Mouse (Mus musculus) neural tube, embryonic 10.5 days (tissue): ENCODE data around the gene Apoh.

Experiments used
- DNase-seq: peaks from one replicate; pipeline ENCODE4 v3.0.0-alpha.2; 2017; ENCODE audit warnings: low spot score; ENCODE audit errors: extremely low spot score

Gene Apoh

DNA sequence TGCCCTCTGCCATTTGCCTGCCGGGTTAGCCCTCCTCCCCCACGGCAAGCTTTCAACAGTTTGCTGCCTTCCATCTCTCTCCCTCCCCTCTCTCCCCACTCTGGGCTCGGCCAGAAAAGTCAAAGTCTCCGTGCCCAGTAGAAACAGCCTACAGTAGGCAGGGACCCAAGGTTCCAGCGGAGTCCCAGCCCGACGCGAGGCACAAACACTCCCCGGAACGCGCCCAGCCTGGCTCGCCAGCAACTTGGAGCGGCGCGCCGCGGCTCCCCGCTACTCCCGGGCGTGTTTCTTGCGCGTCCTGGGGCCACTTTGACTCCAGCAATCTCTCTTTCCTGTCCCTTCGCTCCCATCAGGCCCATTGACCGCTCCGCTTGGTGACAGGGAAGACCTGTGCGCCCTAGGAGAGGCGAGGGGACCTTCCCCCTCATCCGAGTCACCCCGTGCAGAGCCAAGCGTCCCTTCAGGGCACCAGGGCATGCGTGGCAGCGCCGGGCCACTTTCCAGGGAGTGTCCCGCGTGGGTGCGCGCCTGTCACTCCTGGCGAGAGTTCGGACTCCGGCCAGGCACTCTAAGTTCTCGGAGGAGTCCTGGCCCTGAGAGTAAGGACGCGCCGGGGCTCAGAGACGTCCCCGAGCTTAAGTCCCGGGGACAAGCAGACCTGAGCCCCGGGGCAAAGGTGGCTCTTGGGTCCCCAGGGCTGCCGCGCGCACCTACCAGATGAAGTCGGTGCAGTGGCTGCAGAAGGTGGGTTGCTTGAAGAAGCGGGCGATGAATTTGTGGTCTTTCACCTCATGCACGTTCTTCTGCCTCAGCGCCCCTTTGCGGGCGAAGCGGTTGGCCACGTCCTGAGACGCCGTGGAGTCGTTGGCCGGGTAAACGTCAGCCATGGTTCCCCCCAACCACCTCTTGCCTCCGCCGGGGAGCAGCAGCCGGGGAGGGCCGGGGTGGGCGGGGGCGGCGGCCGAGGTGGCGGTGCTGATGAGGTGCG is at the start of gene Apoh:
Gene Apoh, plus strand, starts transcription at position 574 of the 988 bp plus-strand sequence.
- peak; percentile 66 for DNase-seq

DNA sequence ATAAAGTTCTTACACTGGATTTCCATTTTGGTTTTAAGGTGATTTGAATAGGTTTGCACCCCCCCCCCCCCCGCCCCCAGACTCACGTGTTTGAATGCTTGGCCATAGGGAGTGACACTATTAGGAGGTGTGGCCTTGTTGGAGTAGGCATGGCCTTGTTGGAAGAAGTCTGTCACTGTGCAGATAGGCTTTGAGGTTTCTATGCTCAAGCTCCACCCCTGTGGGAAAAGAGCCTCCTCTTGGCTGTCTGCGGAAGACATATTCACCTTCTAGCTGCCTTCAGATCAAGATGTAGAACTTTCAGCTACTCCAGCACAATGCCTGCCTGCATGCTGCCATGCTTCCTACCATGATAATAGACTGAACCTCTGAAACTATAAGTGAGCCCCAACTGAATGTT is 49.3 kb upstream of the Apoh start:
- no peak for DNase-seq

DNA sequence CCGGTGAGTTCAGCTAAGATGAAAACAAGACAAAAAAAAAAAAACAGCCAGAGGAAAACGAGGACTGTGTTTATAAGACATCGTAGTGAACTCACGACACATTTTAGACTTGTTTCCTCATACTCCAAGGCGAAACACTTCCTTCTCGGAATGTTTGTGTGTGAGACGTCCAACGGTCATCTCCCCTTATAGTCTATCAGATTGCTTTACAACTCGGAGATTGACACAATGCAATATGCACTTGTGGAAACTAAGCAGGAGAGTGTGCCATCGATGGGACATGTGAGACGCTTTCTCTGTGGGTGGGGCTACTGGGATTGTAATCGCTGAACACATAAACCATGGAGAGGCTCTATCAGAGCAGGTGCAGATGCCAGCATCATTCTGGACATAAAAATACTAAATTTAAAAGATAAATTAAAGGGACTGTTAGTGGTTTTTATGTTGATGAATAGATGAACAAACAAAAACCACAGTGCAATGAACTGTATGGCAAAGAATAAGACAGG is 48.8 kb upstream of the Apoh start:
- no peak for DNase-seq

DNA sequence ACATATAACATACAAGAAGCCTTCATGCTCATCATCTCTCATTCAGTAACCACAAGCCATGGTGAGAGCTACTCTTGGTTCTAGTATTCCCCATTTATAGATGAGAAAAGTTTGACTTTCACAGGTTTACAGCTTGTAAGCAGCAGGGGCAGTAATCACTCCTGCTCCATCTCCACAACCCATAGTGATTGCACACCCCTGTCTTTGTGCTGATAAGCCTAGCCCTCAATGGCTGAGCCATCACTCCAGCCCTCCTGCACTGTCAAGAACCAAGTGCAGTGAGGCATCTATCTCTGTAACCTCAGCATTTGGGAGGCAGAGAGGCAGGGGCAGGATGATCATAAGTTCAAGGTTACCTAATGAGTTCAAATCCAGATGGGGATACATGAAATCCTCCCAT is 47.8 kb upstream of the Apoh start:
- no peak for DNase-seq

DNA sequence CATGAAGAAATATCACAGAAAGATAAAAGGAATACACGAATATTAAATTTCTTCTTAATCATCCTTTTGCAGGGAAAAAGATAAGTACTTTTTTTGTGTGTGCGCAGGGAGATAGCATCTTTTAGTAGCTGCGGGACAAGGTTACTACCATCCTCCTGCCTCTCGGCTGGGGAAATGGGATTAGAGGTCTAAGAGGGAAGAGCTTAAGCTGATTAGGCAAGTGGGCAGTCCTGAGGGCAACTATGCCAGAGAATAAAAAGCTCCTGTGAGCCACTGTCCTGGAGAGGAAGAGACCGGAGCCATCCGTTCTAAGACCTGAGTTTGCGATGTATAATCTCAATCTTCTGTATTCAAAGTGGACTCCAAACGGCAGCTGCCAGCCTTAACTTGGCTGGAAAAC is 45.2 kb upstream of the Apoh start:
- DNase-seq: no peak

DNA sequence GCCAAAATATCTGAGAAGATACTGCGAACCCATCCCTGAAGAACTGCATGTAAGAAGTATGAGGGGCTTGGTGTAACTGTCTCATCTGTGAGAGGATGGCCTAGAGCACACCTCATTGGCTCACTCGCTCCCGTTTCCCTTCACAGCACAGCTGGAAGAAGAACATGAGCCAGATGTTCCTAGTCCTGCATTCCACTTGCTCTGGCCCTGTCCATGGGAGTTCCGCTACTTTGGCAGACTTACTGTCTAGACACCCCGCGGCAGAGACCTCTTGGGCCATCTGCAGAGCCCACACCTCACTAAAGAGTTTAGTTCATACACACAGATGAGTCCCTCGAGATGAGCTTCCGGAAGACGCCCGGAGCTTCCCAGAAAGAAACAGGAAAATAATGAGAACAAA is 43.2 kb upstream of the Apoh start:
- no peak for DNase-seq

DNA sequence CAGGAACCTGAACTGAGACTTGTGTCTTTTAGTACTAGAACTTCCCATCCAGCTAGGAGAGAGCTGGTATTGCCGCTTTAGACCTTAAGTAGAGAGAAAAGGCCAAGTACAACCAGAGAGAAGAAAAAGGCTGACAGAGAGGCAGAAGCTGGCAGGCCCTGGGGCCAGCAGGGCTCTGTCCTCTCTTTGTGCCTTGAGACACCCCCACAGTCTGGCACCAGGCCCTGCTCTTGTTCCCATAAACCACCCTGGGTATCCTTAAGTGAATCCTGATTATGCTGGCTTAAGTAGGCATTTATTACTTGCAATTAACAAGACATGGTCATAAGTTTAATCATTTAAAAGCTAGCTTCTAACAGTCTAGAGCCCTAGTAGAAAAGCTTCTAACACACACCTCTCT is 42.7 kb upstream of the Apoh start:
- DNase-seq: no peak

DNA sequence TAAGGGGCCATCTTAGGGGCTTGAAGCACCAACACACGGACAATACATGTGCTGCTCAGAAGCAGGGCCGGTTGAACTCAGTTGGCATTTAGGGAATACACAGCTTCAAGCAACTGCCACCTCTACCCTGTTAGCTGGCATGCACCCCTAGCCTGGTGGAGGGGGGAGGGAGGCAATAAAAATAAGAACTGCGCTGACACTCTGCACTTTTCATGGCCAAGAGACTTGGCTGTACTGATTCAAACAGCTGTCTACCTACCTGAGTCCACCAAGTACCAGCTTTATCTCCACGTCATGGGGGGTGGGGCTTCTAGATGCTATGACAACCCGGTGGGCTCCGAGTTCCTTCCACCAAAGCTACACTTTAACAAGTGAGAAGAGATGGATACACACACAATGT is 42.1 kb upstream of the Apoh start:
- no peak for DNase-seq

DNA sequence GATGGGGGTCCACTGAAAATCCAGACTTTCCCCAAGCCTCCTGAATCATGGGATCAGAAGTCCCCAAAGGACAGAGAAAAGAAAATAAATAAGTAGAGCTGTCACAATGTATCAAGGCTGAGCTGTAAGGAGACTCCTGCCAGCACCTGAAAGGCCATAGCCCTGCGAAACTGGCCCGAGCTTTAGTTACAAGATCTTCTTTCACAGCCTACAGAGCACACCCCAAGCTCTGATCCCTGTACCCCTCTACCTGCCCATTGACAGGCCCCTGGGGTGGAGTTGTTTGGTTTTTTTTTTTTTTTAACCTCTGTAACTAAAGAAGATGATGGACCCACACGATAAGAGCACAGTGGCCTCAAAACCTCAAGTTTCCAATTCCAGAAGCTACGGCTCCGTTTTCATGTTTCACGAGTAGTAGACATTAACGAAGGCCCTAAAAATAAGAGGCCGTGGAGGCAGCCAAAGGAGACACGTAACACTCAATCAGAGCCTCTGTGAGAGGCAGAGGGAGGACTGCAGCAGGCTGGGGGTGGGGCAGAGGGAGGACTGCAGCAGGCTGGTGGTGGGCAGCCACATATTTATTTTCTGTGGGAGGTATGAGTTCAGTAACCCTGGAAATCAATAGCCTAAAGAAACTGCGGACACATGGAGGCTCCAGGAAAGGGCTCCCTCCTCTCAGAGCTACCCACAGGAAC is 41.2 kb upstream of the Apoh start:
- DNase-seq: no peak

DNA sequence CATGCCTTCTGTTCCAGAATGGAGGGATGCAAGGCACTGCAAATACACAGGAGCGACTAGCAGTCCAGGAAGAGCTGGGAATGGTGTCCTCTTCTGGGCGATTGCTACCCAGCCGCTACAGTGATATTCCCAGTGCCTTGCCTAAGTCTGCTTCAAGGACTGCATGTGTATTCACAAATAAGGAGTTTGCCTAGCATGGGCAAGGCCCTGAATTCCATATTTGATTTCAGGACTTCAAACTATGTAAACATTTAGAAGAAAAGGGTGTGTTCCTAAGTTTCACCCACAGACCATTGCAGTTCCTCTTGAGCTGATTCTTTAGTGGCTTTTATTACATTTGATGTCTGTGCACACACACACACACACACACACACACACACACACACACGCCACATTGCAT is 39.4 kb upstream of the Apoh start:
- DNase-seq: no peak

DNA sequence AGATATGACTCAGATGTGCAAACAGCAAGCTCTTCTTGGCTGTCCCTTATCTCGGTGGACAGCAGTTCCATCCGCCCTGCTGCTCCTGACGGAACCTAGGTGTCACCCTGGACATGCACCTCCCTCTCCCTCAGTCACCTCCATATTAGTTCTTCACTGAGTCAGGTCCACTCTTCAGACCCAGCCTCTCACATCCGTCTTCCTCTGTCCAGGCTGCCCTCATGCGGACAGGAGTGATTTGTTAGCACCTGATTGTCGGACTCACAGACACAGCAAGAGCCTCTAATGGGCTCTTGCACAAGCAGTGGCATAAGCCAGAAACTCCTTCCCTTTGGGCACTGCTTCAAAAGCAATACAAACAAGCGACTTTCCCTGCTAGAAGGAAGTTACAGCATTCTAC is 35.9 kb upstream of the Apoh start:
- DNase-seq: no peak

DNA sequence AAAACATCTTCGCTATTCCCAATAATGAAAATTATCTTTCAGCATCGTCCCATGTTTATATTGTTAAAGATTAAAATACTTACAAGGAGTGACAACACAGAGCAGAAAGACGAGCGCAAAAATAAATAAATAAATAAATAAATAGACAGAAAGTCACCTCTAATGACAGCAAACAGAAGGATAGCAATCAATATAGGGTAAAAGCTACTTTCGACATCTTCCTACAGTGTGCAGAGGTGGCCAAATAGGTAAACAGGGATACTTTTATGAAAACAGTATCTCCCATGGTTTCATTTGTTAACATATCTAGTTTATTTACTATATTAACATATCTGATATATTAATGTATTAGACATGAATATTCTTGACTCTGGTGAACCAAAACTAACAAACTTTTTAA is 34.9 kb upstream of the Apoh start:
- DNase-seq: no peak

DNA sequence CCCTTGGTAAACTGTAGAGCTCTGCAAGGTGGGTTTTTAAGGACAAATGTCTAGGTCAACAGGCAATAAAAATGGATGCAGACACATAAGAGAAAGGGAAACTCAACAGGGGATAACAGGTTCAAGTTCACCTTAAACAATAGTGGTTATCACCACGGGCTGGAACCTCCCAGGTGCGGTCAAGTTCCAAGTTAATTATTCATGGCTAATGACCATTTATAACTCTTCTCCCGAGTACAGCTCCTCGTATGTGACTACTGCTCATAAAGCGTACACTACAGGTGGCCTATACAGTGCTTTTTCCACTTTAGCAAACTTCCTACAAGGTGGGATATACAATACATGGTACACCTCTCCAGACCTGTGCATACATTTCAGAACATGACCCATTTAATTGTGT is 33.4 kb upstream of the Apoh start:
- no peak for DNase-seq

DNA sequence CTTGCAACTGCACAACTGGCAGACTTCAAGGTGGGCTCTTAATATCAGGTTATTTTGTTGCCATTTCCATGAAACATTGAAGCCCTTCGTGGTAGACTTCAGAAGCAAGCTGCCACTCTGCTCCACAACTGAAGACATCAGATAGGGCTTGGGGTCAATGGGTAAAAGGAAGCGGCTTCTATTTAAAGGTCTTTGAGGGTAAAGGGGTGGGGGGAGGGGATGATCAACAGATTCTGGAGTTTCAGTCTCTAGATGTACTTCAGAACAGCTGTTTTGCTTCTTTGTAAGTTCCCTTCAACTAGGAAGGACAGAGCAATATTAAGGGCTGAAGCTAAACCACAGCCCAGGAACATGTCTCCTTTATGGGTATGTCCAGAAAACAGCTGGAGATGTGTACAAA is 31.2 kb upstream of the Apoh start:
- DNase-seq: no peak

DNA sequence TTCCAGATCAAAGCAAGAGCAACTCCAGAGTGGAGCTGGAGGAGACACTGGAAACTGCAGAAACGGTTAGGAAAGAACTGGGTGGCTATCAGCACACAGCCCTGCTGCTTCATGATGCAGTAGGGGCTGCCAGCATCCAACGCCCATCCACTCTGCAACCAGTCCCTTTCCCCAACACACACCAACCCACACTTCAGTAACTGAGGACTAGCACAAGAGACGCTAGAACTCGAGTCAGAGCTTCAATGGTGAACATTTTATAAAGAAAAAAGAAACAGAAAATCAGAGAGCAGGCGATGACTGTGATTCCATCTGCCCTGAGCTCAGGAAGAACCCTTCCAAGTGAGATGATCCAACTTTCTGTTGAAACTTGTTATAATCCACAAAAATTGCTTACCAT is 30.6 kb upstream of the Apoh start:
- DNase-seq: no peak

DNA sequence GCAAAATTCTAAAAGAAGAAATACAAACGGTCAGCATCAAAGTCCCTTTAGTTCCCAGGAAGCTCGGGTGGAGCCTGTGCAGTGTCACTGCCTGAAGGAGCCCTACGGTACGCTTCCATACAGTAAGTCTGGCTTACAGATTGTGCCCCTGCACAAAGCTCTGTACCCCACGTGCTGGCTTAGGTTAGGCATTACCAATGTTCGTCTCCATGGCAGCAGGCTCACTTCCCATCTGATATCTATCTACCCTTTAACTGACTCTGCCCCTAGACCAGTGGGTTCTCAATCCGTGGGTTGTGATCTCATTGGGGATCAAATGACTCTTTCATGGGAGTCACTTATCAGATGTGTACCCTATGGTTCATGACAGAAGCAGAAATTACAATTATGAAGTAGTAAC is 27.4 kb upstream of the Apoh start:
- no peak for DNase-seq

DNA sequence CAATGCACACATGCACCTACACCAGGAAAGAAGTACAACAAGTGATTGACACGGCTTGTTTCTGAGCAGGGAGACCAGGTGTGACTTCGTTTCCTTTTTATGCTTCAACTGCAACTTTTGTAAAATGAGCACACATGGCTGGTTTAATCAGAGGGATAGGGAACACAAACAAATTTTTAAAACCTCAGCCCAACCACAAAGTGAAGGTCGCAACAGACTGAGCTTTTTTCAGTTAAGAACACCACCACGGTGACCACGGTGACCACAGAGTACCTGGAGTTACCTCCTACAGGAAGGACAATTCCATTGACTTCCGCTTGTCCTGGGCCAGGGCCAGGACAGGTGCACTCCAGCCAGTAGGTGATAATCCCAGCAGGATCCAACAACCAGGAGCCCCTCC is 25.3 kb upstream of the Apoh start:
- no peak for DNase-seq

DNA sequence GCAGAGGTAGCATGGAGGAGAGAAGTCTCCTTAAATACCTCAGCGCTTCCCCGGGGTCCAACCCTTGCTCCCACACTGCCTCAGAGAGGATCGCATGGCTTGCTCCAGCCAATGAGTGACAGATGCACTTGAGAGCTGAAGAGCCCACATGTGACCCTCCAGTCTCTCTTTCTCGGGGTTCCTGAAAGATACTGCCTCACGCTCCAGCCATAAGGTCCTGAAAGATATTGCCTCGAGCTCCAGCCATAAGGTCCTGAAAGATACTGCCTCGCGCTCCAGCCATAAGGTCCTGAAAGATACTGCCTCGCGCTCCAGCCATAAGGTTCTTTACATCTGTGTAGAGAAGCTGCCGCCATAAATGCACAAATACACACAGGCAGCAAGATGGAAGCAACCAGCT is 24.0 kb upstream of the Apoh start:
- DNase-seq: no peak

DNA sequence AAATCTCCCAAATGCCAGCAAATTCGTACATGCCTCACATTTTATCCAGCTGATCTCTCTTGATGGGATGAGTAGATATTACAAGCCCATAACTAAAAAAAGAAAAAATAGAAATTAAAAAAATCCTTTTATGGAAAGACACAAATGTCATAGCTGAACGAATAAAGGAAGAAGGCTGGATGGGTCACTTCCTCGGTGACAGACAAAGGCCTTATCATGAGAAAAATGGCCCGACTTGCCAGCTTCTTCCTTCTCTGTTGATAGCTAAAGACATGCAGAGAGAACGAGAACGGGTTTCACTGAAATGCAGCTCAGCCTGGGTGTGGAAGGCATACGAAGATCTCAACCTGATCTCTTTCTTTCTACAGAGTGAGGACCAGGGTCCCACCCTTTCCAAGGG is 22.6 kb upstream of the Apoh start:
- DNase-seq: no peak

DNA sequence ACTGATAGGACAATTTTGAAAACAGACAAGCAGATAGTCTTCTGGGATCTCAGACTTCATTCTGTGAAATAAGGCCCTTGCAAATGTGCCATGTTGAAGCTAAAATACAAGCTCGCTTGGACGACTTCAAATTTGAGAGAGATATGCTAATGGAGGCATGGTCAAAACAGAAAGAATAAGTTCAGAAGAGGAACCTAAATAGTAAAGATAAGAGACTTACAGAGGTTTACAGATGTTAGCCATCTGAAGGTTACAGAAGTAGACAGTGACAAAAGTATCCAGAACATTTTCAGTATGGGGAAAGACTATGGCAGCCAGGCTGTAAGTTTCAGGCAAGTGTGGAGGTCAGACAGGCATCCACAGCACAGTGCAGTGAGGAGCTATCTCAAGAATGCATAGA is 21.0 kb upstream of the Apoh start:
- no peak for DNase-seq

DNA sequence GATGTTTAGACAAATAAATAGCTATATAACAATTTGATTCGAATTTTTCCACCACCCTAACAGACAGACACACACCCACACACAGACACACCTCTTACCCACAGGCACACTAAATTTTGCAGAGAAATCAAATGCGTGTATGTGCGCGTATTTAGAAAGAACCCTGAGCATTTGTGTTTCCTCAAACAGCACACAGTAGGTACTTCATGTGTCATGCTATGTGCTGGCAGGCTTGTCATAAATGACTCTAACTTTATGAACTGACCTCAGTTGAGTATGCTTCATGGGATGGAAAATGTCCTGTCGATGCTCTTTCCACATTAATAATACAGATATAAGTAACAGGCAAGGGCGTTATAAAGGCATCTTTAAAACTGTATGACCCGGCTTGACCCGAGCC is 17.2 kb upstream of the Apoh start:
- no peak for DNase-seq

DNA sequence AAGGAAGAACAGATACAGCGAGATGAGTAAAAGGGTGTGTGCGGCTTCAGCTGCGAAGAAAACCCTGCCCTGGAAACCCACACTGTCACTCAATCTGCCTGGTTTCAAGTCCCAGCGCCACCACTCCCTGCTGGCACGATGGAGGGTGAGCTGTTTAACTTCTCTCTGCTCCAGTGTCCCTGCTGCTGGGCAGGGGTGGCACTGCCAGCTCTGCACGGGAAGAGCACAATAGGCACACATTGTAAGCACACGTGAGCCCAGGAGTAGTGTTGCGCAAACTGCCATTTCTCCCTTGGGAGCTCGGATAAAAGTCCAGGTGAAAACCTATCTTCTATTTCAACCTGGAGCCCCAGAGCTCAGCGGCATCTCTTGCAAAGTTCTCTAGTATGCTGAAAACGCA is 12.3 kb upstream of the Apoh start:
- no peak for DNase-seq

DNA sequence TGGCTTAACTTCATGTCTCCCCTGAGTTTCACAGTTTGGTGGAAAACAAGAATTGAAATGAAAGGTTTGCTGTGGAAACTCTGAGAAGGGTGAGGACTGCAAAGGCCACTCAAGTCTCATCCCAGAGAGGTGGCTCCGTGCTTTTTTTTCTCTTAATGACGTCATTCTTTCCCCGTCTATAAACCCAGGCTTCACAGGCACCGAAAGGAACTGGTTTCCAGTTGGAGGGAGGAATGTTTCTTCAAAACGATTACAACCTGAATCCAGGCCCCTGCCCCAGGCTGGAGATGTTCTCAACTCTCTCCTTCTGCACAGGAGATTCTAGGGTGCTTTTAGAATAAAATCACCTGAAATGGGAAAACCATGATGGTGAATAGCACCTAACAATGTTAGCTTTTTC is 10.1 kb upstream of the Apoh start:
- no peak for DNase-seq
